Mouse (Mus musculus): ENCODE results near the gene Uri1.

DNA sequence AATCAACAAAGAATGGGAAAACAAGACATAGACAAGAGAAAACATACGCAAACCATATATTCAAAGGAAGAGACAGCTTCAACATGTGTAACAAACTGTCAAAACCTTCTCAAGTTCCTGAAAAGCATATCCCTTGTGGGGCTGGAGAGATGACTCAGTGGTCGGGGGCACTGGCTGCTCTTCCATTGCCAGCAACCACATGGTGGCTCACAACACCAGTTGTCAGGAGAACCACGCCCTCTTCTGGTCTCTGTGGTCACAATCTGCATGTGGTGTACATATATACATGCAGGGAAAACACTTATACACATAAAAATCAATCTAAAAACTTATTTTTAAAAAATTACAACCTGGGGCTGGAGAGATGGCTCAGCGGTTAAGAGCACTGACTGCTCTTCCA is 44.9 kb downstream of the Uri1 start:
- TF ChIP-seq POLR2A (IDR thresholded peaks at IDR 0.05; ENCODE audit: control insufficient read depth, extremely low read depth, insufficient read depth, low read length, poor library complexity) (no peak), CTCF (IDR thresholded peaks at IDR 0.05; ENCODE audit: borderline replicate concordance, control insufficient read depth, extremely low read depth, insufficient read depth, low read length, poor library complexity) (no peak)

Measured in thymus, adult 2 months (tissue).